17 mouse cellular contexts compared by ENCODE assay signal in the genomic region with DNA sequence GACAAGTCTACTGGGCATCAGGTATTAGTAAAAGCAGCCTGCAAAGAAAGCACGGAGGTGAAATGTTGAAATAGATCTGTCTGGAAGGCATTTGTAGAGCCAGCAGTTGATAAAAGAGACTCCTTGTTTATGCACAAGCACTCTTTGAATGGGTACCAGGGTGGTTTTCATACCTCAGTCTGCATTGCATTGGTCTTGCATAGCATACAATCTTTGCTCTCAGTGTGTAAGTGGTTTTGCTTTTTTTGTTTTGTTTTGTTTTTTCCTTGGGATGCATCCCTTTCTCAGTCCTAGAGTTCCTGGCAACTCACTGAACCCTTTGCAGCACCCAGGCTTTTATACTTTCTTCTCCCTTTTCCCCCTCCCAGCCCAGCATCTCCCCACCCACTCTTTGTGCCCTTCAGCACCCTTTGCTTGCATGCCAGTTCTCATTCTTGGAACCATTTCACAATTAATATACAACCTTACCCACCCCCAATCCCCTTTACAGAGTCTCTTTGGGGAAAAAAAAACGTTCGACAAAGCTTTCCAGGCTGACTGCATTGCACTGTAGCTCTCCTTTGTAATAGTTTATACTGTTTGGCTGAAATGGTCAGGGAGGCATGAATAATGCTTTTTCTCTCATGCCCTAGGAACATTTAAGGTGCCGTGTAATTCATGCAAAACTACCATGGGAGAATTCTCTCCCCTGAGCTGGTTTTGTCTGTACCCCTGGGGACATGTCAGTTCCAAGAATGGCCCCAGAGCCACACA.
DNase-seq lines count a peak whose midpoint lies in the region; ATAC-seq and TF ChIP-seq lines count a peak whose summit lies in the region.
"Had no signal": no experiment of that assay in that cellular context is flagged by ENCODE, and none has a peak within 500 bp of the region (broad histone marks: within the 10 kb centered on the region; RNA-seq: fewer than 3 reads in every experiment).

No protein-coding gene starts in this region.

- no peaks in the 10 kb centered on the region for H3K27me3 ChIP-seq in hindbrain, embryonic 10.5 days (ENCODE audit: insufficient read depth, poor library complexity, severe bottlenecking)
- no peaks in the 10 kb centered on the region for H3K27me3 ChIP-seq in midbrain, embryonic 12.5 days
- H3K27me3 ChIP-seq: heart, embryonic 12.5 days; limb, embryonic 15.5 days; lung, embryonic 15.5 days; Patski had no signal

- no peak for TF ChIP-seq CTCF in brain, embryonic 14.5 days (IDR thresholded peaks at IDR 0.05; ENCODE audit: borderline replicate concordance, extremely low read depth, insufficient read depth, insufficient read length)

- peak; percentile 89 for ATAC-seq in midbrain, embryonic 12.5 days (ENCODE audit: low FRiP score, low read depth)
- ATAC-seq in megakaryocyte-erythroid progenitor cell, adult 5-6 weeks (replicated peaks; ENCODE audit: low FRiP score, low TSS enrichment, poor library complexity, severe bottlenecking), result no peak
- ATAC-seq in inflammation-experienced regulatory T-cells, adult 6 months, result no peak
- ATAC-seq: Patski had no signal

- no peak overlapping the region for H3K9ac ChIP-seq in midbrain, embryonic 12.5 days (replicated peaks)
- H3K9ac ChIP-seq: heart, embryonic 12.5 days; limb, embryonic 15.5 days; lung, embryonic 15.5 days had no signal

- peak; percentile 91 for DNase-seq in brain, embryonic 14.5 days (ENCODE audit: low read depth)
- peak; percentile 34 for DNase-seq in embryo, embryonic 11 days
- DNase-seq in hindbrain, embryonic 10.5 days (ENCODE audit: low spot score), result peak; percentile 15
- no peak for DNase-seq in cerebellum, postnatal 4 days (ENCODE audit: low spot score in 2 of 2)
- no peak for DNase-seq in cerebellum, adult 9-10 months
- DNase-seq: cerebellum, postnatal 10 days; gastrocnemius, postnatal 14 days had no signal

- WGBS in hindbrain, embryonic 10.5 days, result 24% methylated on average over 4 of the region's 4 CpGs
- 16% methylated on average over 4 of the region's 4 CpGs for WGBS in midbrain, embryonic 12.5 days

- no peaks in the 10 kb centered on the region for H3K9me3 ChIP-seq in hindbrain, embryonic 10.5 days
- no peaks in the 10 kb centered on the region for H3K9me3 ChIP-seq in midbrain, embryonic 12.5 days
- H3K9me3 ChIP-seq: heart, embryonic 12.5 days; limb, embryonic 15.5 days; lung, embryonic 15.5 days had no signal

- H3K4me3 ChIP-seq in hindbrain, embryonic 10.5 days, result no peak overlapping the region
- no peak overlapping the region for H3K4me3 ChIP-seq in midbrain, embryonic 12.5 days
- H3K4me3 ChIP-seq: erythroblast, embryonic 14.5 days; heart, embryonic 12.5 days; left cerebral cortex, adult 2 months; limb, embryonic 15.5 days; lung, embryonic 15.5 days had no signal

- peak overlapping the region; percentile 70 for H3K27ac ChIP-seq in hindbrain, embryonic 10.5 days
- H3K27ac ChIP-seq in midbrain, embryonic 12.5 days (replicated peaks), result peak overlapping the region; percentile 71
- H3K27ac ChIP-seq: kidney, postnatal 0 days; left cerebral cortex, adult 2 months; limb, embryonic 15.5 days; lung, embryonic 15.5 days had no signal

- no peaks in the 10 kb centered on the region for H3K36me3 ChIP-seq in hindbrain, embryonic 10.5 days
- H3K36me3 ChIP-seq in midbrain, embryonic 12.5 days, result no peaks in the 10 kb centered on the region
- H3K36me3 ChIP-seq: heart, embryonic 12.5 days; limb, embryonic 15.5 days; lung, embryonic 15.5 days had no signal

- peaks cover 29% of the 10 kb centered on the region for H3K4me1 ChIP-seq in hindbrain, embryonic 10.5 days (replicated peaks)
- H3K4me1 ChIP-seq in midbrain, embryonic 12.5 days, result peaks cover 10% of the 10 kb centered on the region
- H3K4me1 ChIP-seq: limb, embryonic 15.5 days; lung, embryonic 15.5 days had no signal

- no peak for TF ChIP-seq POLR2A in brain, embryonic 14.5 days (IDR thresholded peaks at IDR 0.05; ENCODE audit: borderline replicate concordance, extremely low read depth, insufficient read depth, insufficient read length, poor library complexity, severe bottlenecking)

- H3K4me2 ChIP-seq in midbrain, embryonic 12.5 days (replicated peaks), result peak overlapping the region; percentile 7; the same call in 1 of the 2 replicates
- H3K4me2 ChIP-seq: heart, embryonic 12.5 days; limb, embryonic 15.5 days; lung, embryonic 15.5 days had no signal

Comparison
In these comparisons a context has a peak if more than half of its experiments do, and no peak if none do; other contexts are left out.
1. DNase-seq: peak in brain, embryonic 14.5 days (single experiment), embryo, embryonic 11 days (single experiment) and hindbrain, embryonic 10.5 days (single experiment); none in cerebellum, postnatal 4 days (0 of 2) and cerebellum, adult 9-10 months (single experiment).